Mouse (Mus musculus) CD4-positive naive resting alpha-beta T cell, adult 76 days (primary cell): ENCODE data around the gene Vmn2r52. TPM values are rescaled to one million over a fixed set of nuclear protein-coding genes. Genes with fewer than 3 reads are reported as not detected.

Source experiments
- total RNA-seq: library from RNA; stranded (reverse); gene quantifications from one replicate; pipeline ENCODE4 v1.2.4, GENCODE M21; 2023

Gene Vmn2r52
- total RNA-seq, result not detected

GRCm38 (mm10) chr7:10176473-10176872 is at the start of gene Vmn2r52:
TSS of gene Vmn2r52 (minus strand) at chr7:10176573.

GRCm38 (mm10) chr7:10105641-10106040 is 70.7 kb downstream of the Vmn2r52 start, which contains the start of gene Vmn2r51:
TSS of gene Vmn2r51 (minus strand) at chr7:10105741.

Other genes starting within 250 kb of the Vmn2r52 start
- not detected for gene Vmn2r48, start 223.0 kb downstream of the Vmn2r52 start, total RNA-seq
- not detected for gene Vmn2r49, start 184.3 kb downstream of the Vmn2r52 start, total RNA-seq
- gene Vmn2r50, start 123.3 kb downstream of the Vmn2r52 start, total RNA-seq, result not detected
- not detected for gene Vmn2r51, start 70.8 kb downstream of the Vmn2r52 start, total RNA-seq
- not detected for gene Vmn1r66, start 101.4 kb upstream of the Vmn2r52 start, total RNA-seq